Mouse (Mus musculus): Measurements from ENCODE around the gene Ptpn4. TPM values are rescaled to one million over a fixed set of nuclear protein-coding genes. Genes with fewer than 3 reads are reported as not detected.

Gene Ptpn4
- polyA plus RNA-seq, 1 experiment from 2014 or later, result 1.9 TPM

- Histone ChIP-seq H3K4me1 (replicated peaks) (peaks cover 14% of the 10 kb centered on the region; the same call in 1 of the 2 replicates), H3K4me2 (no peak overlapping the region), H3K9me3 (replicated peaks) (no peaks in the 10 kb centered on the region), H3K4me3 (replicated peaks) (no peak overlapping the region), H3K36me3 (replicated peaks) (no peaks in the 10 kb centered on the region), H3K27ac (replicated peaks) (no peak overlapping the region), H3K27me3 (no peaks in the 10 kb centered on the region), H3K9ac (no peak overlapping the region)
- ATAC-seq (ENCODE audit: insufficient read depth), result no peak
Measured at GRCm38 (mm10) chr1:119641090-119641812, 196.2 kb downstream of the Ptpn4 start.

- H3K9me3 ChIP-seq (replicated peaks), result no peaks in the 10 kb centered on the region
- no peak overlapping the region for H3K9ac ChIP-seq
- peaks cover 14% of the 10 kb centered on the region; the same call in 1 of the 2 replicates for H3K4me1 ChIP-seq (replicated peaks)
- no peak overlapping the region for H3K27ac ChIP-seq (replicated peaks)
- WGBS (ENCODE audit: insufficient replicate concordance), result 64% methylated on average over 2 of the region's 2 CpGs
- H3K36me3 ChIP-seq (replicated peaks), result no peaks in the 10 kb centered on the region
- H3K4me2 ChIP-seq, result no peak overlapping the region
- ATAC-seq (ENCODE audit: insufficient read depth), result no peak
- H3K27me3 ChIP-seq, result no peaks in the 10 kb centered on the region
- H3K4me3 ChIP-seq (replicated peaks), result no peak overlapping the region
Measured at GRCm38 (mm10) chr1:119640006-119640405, 197.4 kb downstream of the Ptpn4 start.

GRCm38 (mm10) chr1:119637188-119638023 is 200.0 kb downstream of the Ptpn4 start:
- Histone ChIP-seq H3K9me3 (replicated peaks) (no peaks in the 10 kb centered on the region), H3K27me3 (no peaks in the 10 kb centered on the region), H3K27ac (replicated peaks) (peak overlapping the region; percentile 38; the same call in 1 of the 2 replicates), H3K9ac (no peak overlapping the region), H3K4me3 (replicated peaks) (no peak overlapping the region), H3K4me2 (no peak overlapping the region), H3K36me3 (replicated peaks) (peaks cover 4% of the 10 kb centered on the region; the same call in 1 of the 2 replicates), H3K4me1 (replicated peaks) (peaks cover 13% of the 10 kb centered on the region; the same call in 1 of the 2 replicates)
- WGBS (ENCODE audit: insufficient replicate concordance), result 65% methylated on average over 6 of the region's 6 CpGs
- peak; percentile 57 for ATAC-seq (ENCODE audit: insufficient read depth)

- peaks cover 7% of the 10 kb centered on the region; the same call in 1 of the 2 replicates for H3K36me3 ChIP-seq (replicated peaks)
- no peak for ATAC-seq (ENCODE audit: insufficient read depth)
Measured at GRCm38 (mm10) chr1:119634746-119635145, 202.7 kb downstream of the Ptpn4 start.

GRCm38 (mm10) chr1:119630428-119630827 is 207.0 kb downstream of the Ptpn4 start:
- no peak overlapping the region for H3K27ac ChIP-seq (replicated peaks)
- 0 out of 2 replicates have a peak, but pooled peaks cover 5% of the 10 kb centered on the region for H3K4me1 ChIP-seq (replicated peaks)
- H3K4me2 ChIP-seq, result no peak overlapping the region
- ATAC-seq (ENCODE audit: insufficient read depth), result no peak
- no peaks in the 10 kb centered on the region for H3K27me3 ChIP-seq
- WGBS (ENCODE audit: insufficient replicate concordance), result 18% methylated on average over 1 of the region's 1 CpGs
- no peak overlapping the region for H3K4me3 ChIP-seq (replicated peaks)
- no peak overlapping the region for H3K9ac ChIP-seq
- no peaks in the 10 kb centered on the region for H3K9me3 ChIP-seq (replicated peaks)
- peaks cover 7% of the 10 kb centered on the region; the same call in 1 of the 2 replicates for H3K36me3 ChIP-seq (replicated peaks)

More at GRCm38 (mm10) chr1:119634746-119635145, 202.7 kb downstream of the Ptpn4 start:
- no peak overlapping the region for H3K4me2 ChIP-seq
- no peak overlapping the region for H3K4me3 ChIP-seq (replicated peaks)
- H3K9me3 ChIP-seq (replicated peaks), result no peaks in the 10 kb centered on the region
- H3K27me3 ChIP-seq, result no peaks in the 10 kb centered on the region
- H3K9ac ChIP-seq, result no peak overlapping the region
- no peak overlapping the region for H3K27ac ChIP-seq (replicated peaks)
- H3K4me1 ChIP-seq (replicated peaks), result 0 out of 2 replicates have a peak, but pooled peaks cover 9% of the 10 kb centered on the region
- 74% methylated on average over 3 of the region's 3 CpGs for WGBS (ENCODE audit: insufficient replicate concordance)

- no peak for ATAC-seq (ENCODE audit: insufficient read depth)
- Histone ChIP-seq H3K4me3 (replicated peaks) (no peak overlapping the region), H3K9me3 (replicated peaks) (no peaks in the 10 kb centered on the region), H3K27me3 (no peaks in the 10 kb centered on the region), H3K9ac (no peak overlapping the region), H3K36me3 (replicated peaks) (no peaks in the 10 kb centered on the region), H3K4me2 (no peak overlapping the region), H3K4me1 (replicated peaks) (0 out of 2 replicates have a peak, but pooled peaks cover 5% of the 10 kb centered on the region), H3K27ac (replicated peaks) (no peak overlapping the region)
- 78% methylated on average over 4 of the region's 4 CpGs for WGBS (ENCODE audit: insufficient replicate concordance)
Measured at GRCm38 (mm10) chr1:119626837-119627236, 210.6 kb downstream of the Ptpn4 start.

- 0 out of 2 replicates have a peak, but pooled peaks cover 3% of the 10 kb centered on the region for H3K36me3 ChIP-seq (replicated peaks)
- H3K9me3 ChIP-seq (replicated peaks), result no peaks in the 10 kb centered on the region
- H3K9ac ChIP-seq, result no peak overlapping the region
- no peak overlapping the region for H3K4me3 ChIP-seq (replicated peaks)
- no peaks in the 10 kb centered on the region for H3K27me3 ChIP-seq
- H3K4me1 ChIP-seq (replicated peaks), result no peaks in the 10 kb centered on the region
- no peak for ATAC-seq (ENCODE audit: insufficient read depth)
- WGBS (ENCODE audit: insufficient replicate concordance), result 68% methylated on average over 2 of the region's 2 CpGs
- no peak overlapping the region for H3K27ac ChIP-seq (replicated peaks)
- no peak overlapping the region for H3K4me2 ChIP-seq
Measured at GRCm38 (mm10) chr1:119624444-119624843, 213.0 kb downstream of the Ptpn4 start.

- Histone ChIP-seq H3K4me2 (no peak overlapping the region), H3K27me3 (no peaks in the 10 kb centered on the region), H3K4me1 (replicated peaks) (no peaks in the 10 kb centered on the region), H3K27ac (replicated peaks) (no peak overlapping the region), H3K9me3 (replicated peaks) (no peaks in the 10 kb centered on the region), H3K9ac (no peak overlapping the region), H3K4me3 (replicated peaks) (no peak overlapping the region), H3K36me3 (replicated peaks) (0 out of 2 replicates have a peak, but pooled peaks cover 4% of the 10 kb centered on the region)
- 67% methylated on average over 3 of the region's 3 CpGs for WGBS (ENCODE audit: insufficient replicate concordance)
- ATAC-seq (ENCODE audit: insufficient read depth), result no peak
Measured at GRCm38 (mm10) chr1:119605396-119605795, 232.0 kb downstream of the Ptpn4 start.

Other genes starting within 250 kb of the Ptpn4 start
- gene Epb41l5, start 188.6 kb downstream of the Ptpn4 start, polyA plus RNA-seq (2015; fragmentation: Nextera tagmentation; extraction: Ambion mirVana), result 17.7 and 20.4 TPM in 2 replicates
- gene Tmem177, start 75.6 kb upstream of the Ptpn4 start, polyA plus RNA-seq (2015; fragmentation: Nextera tagmentation; extraction: Ambion mirVana), result 3.7 and 4.1 TPM in 2 replicates
- gene Cfap221, start 159.6 kb upstream of the Ptpn4 start, polyA plus RNA-seq (2015; fragmentation: Nextera tagmentation; extraction: Ambion mirVana), result 0.05 and 0.08 TPM in 2 replicates
- gene Sctr, start 169.3 kb upstream of the Ptpn4 start, polyA plus RNA-seq (2015; fragmentation: Nextera tagmentation; extraction: Ambion mirVana), result not detected in 2 replicates
- 84.6 and 97.7 TPM in 2 replicates for gene Tmem37, start 236.5 kb upstream of the Ptpn4 start, polyA plus RNA-seq (2015; fragmentation: Nextera tagmentation; extraction: Ambion mirVana)

Data from liver, embryonic 15.5 days (tissue).